Mouse (Mus musculus): Measurements from ENCODE around the gene Hbs1l. TPM values are rescaled to one million over a fixed set of nuclear protein-coding genes. Genes with fewer than 3 reads are reported as not detected.

Gene Hbs1l
- polyA plus RNA-seq, 1 experiment from 2014 or later, result 109 TPM

- Histone ChIP-seq H3K9me3 (ENCODE audit: control insufficient read depth, low read length) (no peaks in the 10 kb centered on the region), H3K4me1 (ENCODE audit: control insufficient read depth, insufficient read depth, low read length) (no peaks in the 10 kb centered on the region), H3K27ac (ENCODE audit: low read depth, low read length) (no peak overlapping the region), H3K36me3 (ENCODE audit: control insufficient read depth, insufficient read depth, low read length) (peaks cover 61% of the 10 kb centered on the region), H3K27me3 (ENCODE audit: control insufficient read depth, insufficient read depth, low read length) (no peaks in the 10 kb centered on the region), H3K4me3 (ENCODE audit: low read length) (no peak overlapping the region), H3K4me2 (replicated peaks; ENCODE audit: low read depth, low read length) (no peak overlapping the region), H3K9ac (ENCODE audit: low read depth, low read length) (no peak overlapping the region)
- 95% methylated on average over 2 of the region's 2 CpGs for WGBS
- ATAC-seq (ENCODE audit: low FRiP score, low TSS enrichment), result no peak
Observed at GRCm38 (mm10) chr10:21349946-21350345, 54.2 kb downstream of the Hbs1l start.

- ATAC-seq (ENCODE audit: low FRiP score, low TSS enrichment), result no peak
Observed at GRCm38 (mm10) chr10:21350531-21351515, 55.0 kb downstream of the Hbs1l start.

DNA sequence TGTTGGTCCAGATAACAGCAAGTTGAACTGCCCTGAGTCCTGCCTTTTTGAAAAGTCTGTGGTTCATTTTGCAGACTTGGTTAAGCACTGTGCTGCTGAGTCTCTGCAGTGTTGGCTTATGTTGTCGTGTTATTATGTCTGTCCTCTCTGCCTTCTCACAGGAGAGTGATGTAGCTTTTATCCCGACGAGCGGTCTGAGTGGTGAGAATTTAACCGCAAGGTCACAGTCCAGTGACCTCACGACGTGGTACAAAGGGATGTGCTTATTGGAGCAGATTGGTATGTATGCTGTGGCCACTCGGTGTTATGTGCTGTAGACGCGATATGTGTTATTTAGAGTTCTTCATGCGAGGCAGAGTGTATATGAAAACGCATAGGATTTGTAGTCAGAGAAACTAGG is 56.0 kb downstream of the Hbs1l start:
- H3K4me2 ChIP-seq (replicated peaks; ENCODE audit: low read depth, low read length), result no peak overlapping the region
- no peak overlapping the region for H3K4me3 ChIP-seq (ENCODE audit: low read length)
- no peak overlapping the region for H3K27ac ChIP-seq (ENCODE audit: low read depth, low read length)
- 71% methylated on average over 12 of the region's 12 CpGs for WGBS
- H3K27me3 ChIP-seq (ENCODE audit: control insufficient read depth, insufficient read depth, low read length), result no peaks in the 10 kb centered on the region
- H3K9ac ChIP-seq (ENCODE audit: low read depth, low read length), result no peak overlapping the region
- H3K36me3 ChIP-seq (ENCODE audit: control insufficient read depth, insufficient read depth, low read length), result peaks cover 56% of the 10 kb centered on the region
- ATAC-seq (ENCODE audit: low FRiP score, low TSS enrichment), result no peak
- no peaks in the 10 kb centered on the region for H3K9me3 ChIP-seq (ENCODE audit: control insufficient read depth, low read length)
- no peaks in the 10 kb centered on the region for H3K4me1 ChIP-seq (ENCODE audit: control insufficient read depth, insufficient read depth, low read length)

More at GRCm38 (mm10) chr10:21350531-21351515, 55.0 kb downstream of the Hbs1l start:
- WGBS, result 93% methylated on average over 11 of the region's 11 CpGs
- Histone ChIP-seq H3K4me2 (replicated peaks; ENCODE audit: low read depth, low read length) (no peak overlapping the region), H3K9ac (ENCODE audit: low read depth, low read length) (no peak overlapping the region), H3K4me3 (ENCODE audit: low read length) (no peak overlapping the region), H3K27ac (ENCODE audit: low read depth, low read length) (no peak overlapping the region), H3K4me1 (ENCODE audit: control insufficient read depth, insufficient read depth, low read length) (no peaks in the 10 kb centered on the region), H3K36me3 (ENCODE audit: control insufficient read depth, insufficient read depth, low read length) (peaks cover 55% of the 10 kb centered on the region), H3K9me3 (ENCODE audit: control insufficient read depth, low read length) (no peaks in the 10 kb centered on the region), H3K27me3 (ENCODE audit: control insufficient read depth, insufficient read depth, low read length) (no peaks in the 10 kb centered on the region)

- H3K9ac ChIP-seq (ENCODE audit: low read depth, low read length), result no peak overlapping the region
- no peaks in the 10 kb centered on the region for H3K27me3 ChIP-seq (ENCODE audit: control insufficient read depth, insufficient read depth, low read length)
- H3K4me2 ChIP-seq (replicated peaks; ENCODE audit: low read depth, low read length), result no peak overlapping the region
- H3K4me3 ChIP-seq (ENCODE audit: low read length), result no peak overlapping the region
- 70% methylated on average over 5 of the region's 5 CpGs for WGBS
- no peaks in the 10 kb centered on the region for H3K9me3 ChIP-seq (ENCODE audit: control insufficient read depth, low read length)
- peaks cover 59% of the 10 kb centered on the region for H3K36me3 ChIP-seq (ENCODE audit: control insufficient read depth, insufficient read depth, low read length)
- H3K27ac ChIP-seq (ENCODE audit: low read depth, low read length), result no peak overlapping the region
- no peak for ATAC-seq (ENCODE audit: low FRiP score, low TSS enrichment)
- H3K4me1 ChIP-seq (ENCODE audit: control insufficient read depth, insufficient read depth, low read length), result no peaks in the 10 kb centered on the region
Observed at GRCm38 (mm10) chr10:21353890-21354289, 58.1 kb downstream of the Hbs1l start.

DNA sequence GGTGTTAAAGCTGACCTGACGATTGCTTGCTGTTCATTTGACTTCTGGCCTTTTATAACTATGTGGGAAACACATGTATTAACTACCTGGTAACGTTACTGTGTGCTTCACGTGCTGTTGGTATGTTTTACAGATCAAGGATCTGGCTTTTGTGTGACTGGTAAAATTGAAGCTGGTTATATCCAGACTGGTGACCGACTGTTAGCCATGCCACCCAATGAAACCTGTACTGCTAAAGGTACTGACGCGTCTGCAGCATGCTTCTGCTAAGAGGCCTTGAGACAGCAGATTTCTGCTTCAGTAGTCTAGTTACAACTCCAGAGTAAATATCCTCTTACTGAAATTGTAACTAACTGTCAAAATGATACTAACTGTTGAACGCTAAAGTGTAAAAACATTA is 58.7 kb downstream of the Hbs1l start:
- Histone ChIP-seq H3K4me3 (ENCODE audit: low read length) (no peak overlapping the region), H3K9ac (ENCODE audit: low read depth, low read length) (no peak overlapping the region), H3K9me3 (ENCODE audit: control insufficient read depth, low read length) (no peaks in the 10 kb centered on the region), H3K4me2 (replicated peaks; ENCODE audit: low read depth, low read length) (no peak overlapping the region), H3K27ac (ENCODE audit: low read depth, low read length) (no peak overlapping the region), H3K4me1 (ENCODE audit: control insufficient read depth, insufficient read depth, low read length) (no peaks in the 10 kb centered on the region), H3K36me3 (ENCODE audit: control insufficient read depth, insufficient read depth, low read length) (peaks cover 62% of the 10 kb centered on the region), H3K27me3 (ENCODE audit: control insufficient read depth, insufficient read depth, low read length) (no peaks in the 10 kb centered on the region)
- no peak for ATAC-seq (ENCODE audit: low FRiP score, low TSS enrichment)
- 90% methylated on average over 7 of the region's 7 CpGs for WGBS

DNA sequence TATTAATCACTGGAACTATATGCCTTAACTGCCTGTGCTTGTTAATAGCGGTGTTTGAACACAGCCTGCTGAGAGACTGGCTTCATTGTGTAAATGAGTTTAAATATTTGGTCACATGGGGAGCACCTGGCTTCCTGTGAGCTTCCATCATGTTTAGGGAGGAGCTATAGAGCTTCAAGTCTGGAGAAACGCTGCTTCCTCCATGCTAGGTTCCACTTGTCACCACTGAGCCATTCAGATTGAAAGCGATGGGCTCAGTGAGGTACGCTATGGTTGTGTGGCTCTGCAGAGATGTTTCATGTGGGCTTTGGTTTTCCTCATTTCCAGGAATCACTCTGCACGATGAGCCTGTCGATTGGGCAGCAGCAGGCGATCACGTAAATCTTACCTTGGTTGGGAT is 62.2 kb downstream of the Hbs1l start:
- Histone ChIP-seq H3K4me1 (ENCODE audit: control insufficient read depth, insufficient read depth, low read length) (no peaks in the 10 kb centered on the region), H3K4me3 (ENCODE audit: low read length) (no peak overlapping the region), H3K27ac (ENCODE audit: low read depth, low read length) (no peak overlapping the region), H3K27me3 (ENCODE audit: control insufficient read depth, insufficient read depth, low read length) (no peaks in the 10 kb centered on the region), H3K9ac (ENCODE audit: low read depth, low read length) (no peak overlapping the region), H3K36me3 (ENCODE audit: control insufficient read depth, insufficient read depth, low read length) (peaks cover 37% of the 10 kb centered on the region), H3K4me2 (replicated peaks; ENCODE audit: low read depth, low read length) (no peak overlapping the region), H3K9me3 (ENCODE audit: control insufficient read depth, low read length) (no peaks in the 10 kb centered on the region)
- no peak for ATAC-seq (ENCODE audit: low FRiP score, low TSS enrichment)
- 92% methylated on average over 8 of the region's 8 CpGs for WGBS

- Histone ChIP-seq H3K36me3 (ENCODE audit: control insufficient read depth, insufficient read depth, low read length) (peaks cover 34% of the 10 kb centered on the region), H3K4me2 (replicated peaks; ENCODE audit: low read depth, low read length) (no peak overlapping the region), H3K27me3 (ENCODE audit: control insufficient read depth, insufficient read depth, low read length) (no peaks in the 10 kb centered on the region), H3K9me3 (ENCODE audit: control insufficient read depth, low read length) (no peaks in the 10 kb centered on the region), H3K27ac (ENCODE audit: low read depth, low read length) (no peak overlapping the region), H3K9ac (ENCODE audit: low read depth, low read length) (no peak overlapping the region), H3K4me3 (ENCODE audit: low read length) (no peak overlapping the region), H3K4me1 (ENCODE audit: control insufficient read depth, insufficient read depth, low read length) (no peaks in the 10 kb centered on the region)
- no peak for ATAC-seq (ENCODE audit: low FRiP score, low TSS enrichment)
- WGBS, result 94% methylated on average over 4 of the region's 4 CpGs
Observed at GRCm38 (mm10) chr10:21359086-21359485, 63.3 kb downstream of the Hbs1l start.

DNA sequence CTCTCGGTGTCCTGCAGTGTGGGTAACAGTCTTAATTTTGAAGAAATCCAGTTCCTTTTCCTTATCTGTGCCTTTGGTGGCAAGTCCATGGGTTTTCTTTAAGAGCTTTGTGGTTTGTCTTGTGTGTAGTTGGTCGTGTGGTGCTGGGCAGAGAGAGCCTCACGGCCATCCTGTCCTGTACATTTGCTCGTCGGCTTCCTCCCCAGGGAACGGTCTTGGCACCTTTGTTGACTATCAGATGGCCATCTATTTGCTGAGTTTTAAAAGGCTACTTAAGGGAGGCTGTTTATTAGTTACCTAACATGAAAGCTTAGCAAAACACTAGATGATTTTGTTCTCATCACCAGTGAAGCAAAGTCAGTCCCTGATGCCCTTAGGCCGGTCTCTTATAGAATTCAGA is 66.1 kb downstream of the Hbs1l start:
- no peak overlapping the region for H3K4me3 ChIP-seq (ENCODE audit: low read length)
- H3K4me2 ChIP-seq (replicated peaks; ENCODE audit: low read depth, low read length), result no peak overlapping the region
- no peak overlapping the region for H3K27ac ChIP-seq (ENCODE audit: low read depth, low read length)
- ATAC-seq (ENCODE audit: low FRiP score, low TSS enrichment), result no peak
- H3K27me3 ChIP-seq (ENCODE audit: control insufficient read depth, insufficient read depth, low read length), result no peaks in the 10 kb centered on the region
- WGBS, result 42% methylated on average over 7 of the region's 7 CpGs
- peaks cover 40% of the 10 kb centered on the region for H3K36me3 ChIP-seq (ENCODE audit: control insufficient read depth, insufficient read depth, low read length)
- no peaks in the 10 kb centered on the region for H3K4me1 ChIP-seq (ENCODE audit: control insufficient read depth, insufficient read depth, low read length)
- no peaks in the 10 kb centered on the region for H3K9me3 ChIP-seq (ENCODE audit: control insufficient read depth, low read length)
- H3K9ac ChIP-seq (ENCODE audit: low read depth, low read length), result no peak overlapping the region

GRCm38 (mm10) chr10:21363297-21363696 is 67.5 kb downstream of the Hbs1l start:
- no peaks in the 10 kb centered on the region for H3K9me3 ChIP-seq (ENCODE audit: control insufficient read depth, low read length)
- H3K36me3 ChIP-seq (ENCODE audit: control insufficient read depth, insufficient read depth, low read length), result peaks cover 46% of the 10 kb centered on the region
- WGBS, result 85% methylated on average over 4 of the region's 4 CpGs
- no peak overlapping the region for H3K4me3 ChIP-seq (ENCODE audit: low read length)
- no peak overlapping the region for H3K4me2 ChIP-seq (replicated peaks; ENCODE audit: low read depth, low read length)
- H3K27ac ChIP-seq (ENCODE audit: low read depth, low read length), result no peak overlapping the region
- no peaks in the 10 kb centered on the region for H3K27me3 ChIP-seq (ENCODE audit: control insufficient read depth, insufficient read depth, low read length)
- no peaks in the 10 kb centered on the region for H3K4me1 ChIP-seq (ENCODE audit: control insufficient read depth, insufficient read depth, low read length)
- no peak for ATAC-seq (ENCODE audit: low FRiP score, low TSS enrichment)
- H3K9ac ChIP-seq (ENCODE audit: low read depth, low read length), result no peak overlapping the region
